Mouse (Mus musculus): ENCODE measurements around the gene Ccdc65.

The Ccdc65 gene

DNA sequence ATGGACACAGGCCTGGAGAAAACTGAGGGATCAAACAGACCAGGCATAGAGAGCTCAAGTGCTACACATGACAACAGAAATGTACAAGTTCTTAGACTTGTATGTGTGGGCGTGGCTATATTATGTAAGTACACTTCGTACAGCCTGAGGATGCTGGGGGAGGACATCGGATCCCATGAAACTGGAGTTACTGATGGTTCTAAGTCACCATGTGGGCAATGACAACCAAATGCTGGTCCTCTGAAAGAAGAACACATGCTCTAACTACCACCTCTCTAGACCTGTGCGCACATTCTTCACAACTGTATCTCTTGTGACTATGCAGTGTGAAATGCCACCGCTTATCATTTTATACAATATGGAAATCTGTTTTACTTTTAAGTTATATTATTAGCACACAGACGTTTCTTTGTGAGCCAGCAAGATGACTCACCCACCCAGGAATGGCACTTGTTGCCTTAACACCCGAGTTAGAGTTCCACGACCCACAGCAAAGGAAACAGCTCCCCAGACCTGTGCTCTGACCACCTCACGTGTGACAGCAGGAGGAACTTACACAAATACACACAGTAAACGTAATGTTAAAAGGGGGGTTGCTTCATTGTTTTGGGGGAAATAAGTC, 38.4 kb downstream of the Ccdc65 start:
- no peak for TF ChIP-seq GATA4 (IDR thresholded peaks at IDR 0.05; ENCODE audit: insufficient replicate concordance, low read length)

DNA sequence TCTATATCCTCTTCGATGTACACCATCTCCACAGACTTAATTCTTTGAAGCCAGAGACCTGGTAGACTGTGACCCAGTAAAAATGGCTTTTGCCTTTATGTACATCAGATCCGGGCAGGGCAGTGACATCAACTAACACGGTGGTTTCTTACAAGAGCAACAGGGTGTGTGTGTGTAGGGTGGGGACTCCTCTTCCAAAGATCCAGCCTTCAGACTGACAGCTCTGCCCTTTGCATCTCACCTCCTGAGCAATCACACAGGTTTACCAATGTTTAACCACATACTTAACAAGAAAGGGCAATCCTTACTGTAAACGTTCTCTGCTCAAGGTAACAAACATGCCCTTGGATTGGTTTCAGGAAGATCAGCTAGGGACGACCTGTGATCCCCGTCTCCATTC, 39.3 kb downstream of the Ccdc65 start:
- TF ChIP-seq GATA4 (IDR thresholded peaks at IDR 0.05; ENCODE audit: insufficient replicate concordance, low read length): no peak

DNA sequence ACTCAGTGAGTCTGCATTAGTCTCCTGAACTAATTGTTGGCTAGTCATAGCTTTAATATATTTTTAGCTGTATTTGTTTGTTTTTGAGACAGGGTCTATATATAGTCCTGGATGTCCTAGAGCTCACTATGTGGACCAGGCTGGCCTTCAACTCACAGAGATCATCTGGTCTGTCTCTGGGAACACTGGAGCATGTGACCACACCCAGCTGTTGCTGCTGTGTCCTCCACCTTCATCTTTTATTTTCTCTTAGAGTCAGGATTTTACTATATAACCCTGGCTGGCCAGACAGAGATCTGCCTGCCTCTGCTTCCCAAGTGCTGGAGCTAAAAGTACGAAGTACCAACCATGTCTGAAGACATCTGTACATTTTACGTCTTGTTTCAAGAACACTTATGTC, 41.1 kb downstream of the Ccdc65 start:
- no peak for TF ChIP-seq GATA4 (IDR thresholded peaks at IDR 0.05; ENCODE audit: insufficient replicate concordance, low read length)

DNA sequence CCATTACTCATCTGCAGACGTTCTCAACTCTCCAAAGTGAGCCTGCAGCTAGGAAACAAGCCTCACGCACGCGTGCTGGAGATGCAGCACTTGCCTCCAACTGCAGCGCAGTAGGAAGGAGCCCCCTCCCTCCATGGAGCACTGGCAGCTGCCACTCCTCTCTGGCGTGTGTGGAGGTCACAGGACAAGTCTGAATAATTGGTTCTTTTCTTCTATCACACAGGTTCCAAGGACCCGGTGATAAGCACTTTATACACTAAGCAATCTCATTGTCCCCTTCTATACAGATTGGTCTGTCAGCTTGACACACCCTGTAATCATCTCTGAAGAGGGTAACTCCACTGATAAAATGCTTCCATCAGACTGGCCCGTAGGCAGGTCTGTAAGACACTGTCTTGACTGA, 45.0 kb downstream of the Ccdc65 start:
- no peak for TF ChIP-seq GATA4 (IDR thresholded peaks at IDR 0.05; ENCODE audit: insufficient replicate concordance, low read length)

DNA sequence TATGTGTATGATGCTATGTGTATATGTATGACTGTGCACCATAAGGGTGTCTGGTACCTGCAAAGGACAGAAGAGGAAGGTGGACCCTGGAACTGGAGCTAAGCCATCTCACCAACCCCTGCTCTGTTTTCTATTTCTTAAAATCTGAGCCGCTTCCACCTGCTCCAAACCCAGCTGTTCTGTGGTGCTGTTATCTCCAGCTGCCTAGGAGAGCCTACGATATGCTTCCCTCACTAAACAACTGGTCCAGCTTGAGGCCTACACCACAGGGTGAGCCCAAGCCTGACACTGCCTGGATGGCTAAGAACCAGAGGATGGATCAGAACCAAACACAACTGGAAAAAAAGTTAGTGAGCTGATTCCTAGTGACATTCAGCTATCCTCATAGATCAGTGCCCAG, 46.1 kb downstream of the Ccdc65 start:
- TF ChIP-seq GATA4 (IDR thresholded peaks at IDR 0.05; ENCODE audit: insufficient replicate concordance, low read length): no peak

DNA sequence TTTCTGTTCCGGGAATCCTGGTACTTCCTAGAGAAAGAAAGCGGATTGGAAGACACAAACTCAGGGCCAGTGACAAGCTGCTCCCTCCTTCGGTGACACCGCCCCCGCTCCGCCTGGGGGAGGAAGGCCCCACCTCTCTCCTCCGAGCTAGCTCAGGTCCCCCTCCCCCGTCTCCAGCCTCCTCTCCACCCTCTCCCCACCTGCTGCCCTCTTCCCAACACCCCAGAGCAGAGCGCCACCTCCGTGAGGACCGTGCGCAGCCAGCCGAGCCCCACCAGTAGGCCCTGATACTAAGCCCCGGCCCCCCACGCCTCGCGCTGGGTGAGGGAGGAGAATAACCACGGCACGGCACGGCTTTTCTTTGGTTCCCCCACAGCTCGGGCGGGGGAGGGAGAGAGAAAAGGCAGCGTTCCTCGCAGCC, 54.2 kb downstream of the Ccdc65 start:
- TF ChIP-seq GATA4 (IDR thresholded peaks at IDR 0.05; ENCODE audit: insufficient replicate concordance, low read length): no peak

DNA sequence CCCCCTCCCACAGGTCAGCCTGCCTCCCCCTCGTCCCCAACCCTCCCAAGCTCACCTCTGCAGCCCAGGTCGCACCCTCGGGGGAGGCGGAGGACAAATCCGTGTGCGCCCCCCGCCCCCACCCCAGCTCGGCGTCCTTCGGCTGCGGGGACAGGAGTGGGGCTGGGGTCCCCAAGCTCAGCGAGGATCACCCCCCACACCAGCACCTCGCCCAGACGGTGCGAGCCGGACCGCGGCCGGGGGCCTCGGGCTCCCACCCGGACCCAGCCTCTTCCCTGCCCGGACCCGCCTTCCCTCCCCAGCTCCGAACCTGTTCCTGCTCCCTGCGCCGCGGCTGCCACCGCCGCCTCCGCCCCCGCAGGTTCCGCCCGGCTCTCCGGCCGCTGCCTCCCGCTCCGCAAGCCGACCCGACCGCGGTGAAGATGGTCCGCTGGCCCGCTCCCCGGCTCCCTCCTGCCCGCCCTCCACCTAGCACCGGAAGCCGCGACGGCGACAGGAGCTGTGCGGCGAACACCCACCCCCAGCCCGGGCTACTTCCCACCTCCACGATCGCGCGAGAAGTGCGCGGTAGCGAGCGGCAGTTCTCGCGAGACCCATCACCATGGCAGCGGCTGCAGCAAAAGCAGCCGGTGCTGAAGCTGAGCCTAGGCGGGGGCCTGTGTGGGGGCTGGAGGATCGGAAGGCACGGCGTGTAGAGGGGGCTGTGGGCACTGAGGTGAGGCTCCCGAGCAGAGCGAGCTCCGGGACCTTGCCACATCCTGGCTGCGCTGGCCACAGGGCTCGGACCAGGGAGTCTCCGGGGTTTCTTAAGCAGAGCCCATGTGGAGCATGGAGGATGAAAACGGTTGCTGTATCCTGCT, 54.9 kb downstream of the Ccdc65 start, which contains the start of gene Arf3:
Gene Arf3, minus strand, starts transcription at position 545 of the 860 bp plus-strand sequence.
- TF ChIP-seq GATA4 (IDR thresholded peaks at IDR 0.05; ENCODE audit: insufficient replicate concordance, low read length): no peak

DNA sequence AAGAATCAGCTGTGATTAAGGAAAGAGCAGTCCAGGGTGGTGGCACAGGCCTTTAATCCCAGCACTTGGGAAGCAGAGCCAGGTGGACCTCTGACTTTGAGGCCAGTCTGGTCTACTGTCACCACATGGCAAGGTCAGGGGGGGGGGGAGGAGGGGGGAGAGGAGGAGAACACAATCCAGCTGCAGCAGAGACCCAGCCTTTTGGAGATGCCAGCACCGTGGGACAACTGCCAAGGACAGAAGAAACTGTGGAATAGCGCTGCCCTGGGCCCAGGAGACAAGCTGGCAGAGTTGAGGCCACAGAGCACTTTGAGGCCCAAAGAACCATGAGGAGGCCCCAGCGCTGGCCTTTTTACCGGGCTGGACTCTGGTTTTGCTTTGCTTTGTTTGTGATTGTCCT, 57.9 kb downstream of the Ccdc65 start:
- no peak for TF ChIP-seq GATA4 (IDR thresholded peaks at IDR 0.05; ENCODE audit: insufficient replicate concordance, low read length)

DNA sequence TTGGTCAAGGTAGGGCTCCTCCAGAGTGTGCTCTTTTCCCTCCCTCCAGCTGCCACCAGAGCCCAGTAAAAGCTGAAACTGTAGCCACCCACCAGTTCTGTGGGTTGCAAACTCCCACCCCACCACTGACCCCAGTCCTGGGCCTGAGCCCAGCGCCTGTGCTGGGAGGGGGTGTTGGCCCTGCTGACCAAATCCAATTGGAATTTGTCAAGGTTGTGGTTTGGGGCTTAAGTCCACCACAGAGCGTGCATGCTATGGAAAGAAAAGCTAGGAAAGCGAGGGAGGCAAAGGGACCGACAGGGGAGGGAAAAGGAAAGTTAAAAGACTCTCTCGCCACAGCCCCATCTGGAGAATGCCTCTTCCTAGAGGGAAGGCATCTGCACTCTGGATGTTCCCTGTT, 60.3 kb downstream of the Ccdc65 start:
- no peak for TF ChIP-seq GATA4 (IDR thresholded peaks at IDR 0.05; ENCODE audit: insufficient replicate concordance, low read length)

DNA sequence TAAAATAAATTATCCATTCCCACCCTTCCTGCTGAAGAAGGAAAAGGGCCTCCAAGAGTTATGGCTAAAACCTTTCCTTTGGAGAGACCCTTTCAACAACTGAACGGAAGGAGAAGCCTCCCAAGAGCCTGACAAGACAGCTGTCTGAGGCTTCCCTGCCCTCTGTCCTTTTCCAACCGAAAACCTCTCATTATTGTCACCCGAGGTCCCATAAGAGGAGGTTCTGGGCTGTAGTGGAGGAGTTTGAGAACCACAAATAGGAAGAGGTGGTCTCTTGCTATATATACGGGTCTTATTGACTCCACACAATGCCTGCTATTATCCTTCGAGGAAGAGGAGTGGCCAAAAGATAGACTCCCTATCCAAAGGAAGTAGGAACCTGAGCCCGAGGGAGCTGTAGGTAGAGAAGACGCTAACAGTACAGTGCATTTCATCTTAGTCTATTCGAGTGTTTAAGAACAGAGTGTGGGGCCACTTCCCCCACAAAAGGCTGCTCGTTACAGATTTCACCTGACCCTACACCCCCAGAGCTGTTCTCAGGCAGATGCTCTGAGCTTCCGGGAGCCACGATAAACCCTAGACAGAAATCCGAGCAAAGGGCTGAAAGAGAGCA, 63.9 kb downstream of the Ccdc65 start:
- TF ChIP-seq GATA4 (IDR thresholded peaks at IDR 0.05; ENCODE audit: insufficient replicate concordance, low read length): no peak

DNA sequence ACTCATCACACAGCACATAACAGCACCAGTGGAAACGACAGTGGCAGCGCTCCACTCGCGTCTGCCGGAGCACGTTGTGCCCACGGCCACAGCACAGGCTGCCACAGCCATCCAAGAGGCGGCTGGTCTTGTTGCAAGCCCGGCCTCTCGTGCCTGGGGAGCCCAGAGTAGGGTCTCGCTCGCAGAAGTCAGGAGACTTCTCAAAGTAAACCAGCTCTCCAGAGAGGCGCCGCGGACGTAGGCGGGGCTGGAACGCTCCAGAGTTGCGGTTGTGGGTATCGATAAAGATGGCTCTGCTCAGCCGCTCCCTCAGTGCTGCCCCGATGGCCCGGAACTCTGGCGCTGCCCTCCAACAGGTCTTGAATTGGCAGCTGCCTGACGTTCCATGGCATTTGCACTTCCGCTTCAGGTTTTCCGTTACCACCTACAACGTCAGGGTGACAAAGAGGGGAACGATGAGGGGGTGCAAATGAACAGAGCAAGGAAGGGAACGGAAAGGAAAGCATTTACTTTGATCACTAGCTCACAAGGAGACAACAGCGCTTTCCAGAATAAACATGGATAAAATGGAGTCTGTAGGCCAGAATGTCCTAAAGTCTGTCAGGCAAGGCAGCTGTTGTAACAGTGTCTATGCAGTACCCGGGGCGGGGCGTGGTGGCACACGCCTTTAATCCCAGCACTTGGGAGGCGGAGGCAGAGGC, 64.7 kb downstream of the Ccdc65 start:
- no peak for TF ChIP-seq GATA4 (IDR thresholded peaks at IDR 0.05; ENCODE audit: insufficient replicate concordance, low read length)
